Mouse (Mus musculus): ENCODE results near the gene N4bp1.

N4bp1 gene

GRCm38 (mm10) chr8:86762806-86763205 lies 122.3 kb downstream of the N4bp1 start:
- no peak for DNase-seq (ENCODE audit: low spot score)

GRCm38 (mm10) chr8:86760746-86761145 lies 124.3 kb downstream of the N4bp1 start:
- no peak for DNase-seq (ENCODE audit: low spot score)

GRCm38 (mm10) chr8:86759090-86759491 lies 126.0 kb downstream of the N4bp1 start:
- no peak for DNase-seq (ENCODE audit: low spot score)

GRCm38 (mm10) chr8:86758651-86759050 lies 126.4 kb downstream of the N4bp1 start:
- no peak for DNase-seq (ENCODE audit: low spot score)

All from ovary, postnatal 14 days (tissue).